Mouse (Mus musculus) intestine, embryonic 16.5 days (tissue): ENCODE results near the gene Rps2. TPM values are rescaled to one million over a fixed set of nuclear protein-coding genes. Genes with fewer than 3 reads are reported as not detected.

ENCODE experiments used
- ATAC-seq: fragments of 200-750 bp; cut with Nextera tagmentation; 2 replicates; pipeline ENCODE4 v1.8.0; 2017; ENCODE audit warnings: moderate TSS enrichment, moderate library complexity
- H3K27ac ChIP-seq: fragments of 300-500 bp; sonication (generic); 2 replicates; pipeline ENCODE4 v1.5.1; 2014; ENCODE audit warnings: mild to moderate bottlenecking, low read length
- H3K27me3 ChIP-seq: fragments of 300-500 bp; sonication (generic); replicated peaks from 2 replicates; pipeline ENCODE4 v1.6.1; 2014; ENCODE audit warnings: low read length, control low read depth, mixed read lengths; ENCODE audit not compliant: control insufficient read depth, insufficient read depth
- H3K36me3 ChIP-seq: fragments of 300-500 bp; sonication (generic); 2 replicates; pipeline ENCODE4 v1.6.1; 2014; ENCODE audit warnings: low read length, control low read depth; ENCODE audit not compliant: control insufficient read depth, insufficient read depth
- H3K4me1 ChIP-seq: fragments of 300-500 bp; sonication (generic); 2 replicates; pipeline ENCODE4 v1.6.1; 2014; ENCODE audit warnings: low read length, control low read depth, mixed read lengths; ENCODE audit not compliant: control insufficient read depth, insufficient read depth
- H3K4me2 ChIP-seq: fragments of 300-500 bp; sonication (generic); 2 replicates; pipeline ENCODE4 v1.6.1; 2014; ENCODE audit warnings: low read depth, low read length, control low read depth
- H3K4me3 ChIP-seq: fragments of 300-500 bp; sonication (generic); 2 replicates; pipeline ENCODE4 v1.5.1; 2014; ENCODE audit warnings: mild to moderate bottlenecking, low read length
- H3K9ac ChIP-seq: fragments of 300-500 bp; sonication (generic); 2 replicates; pipeline ENCODE4 v1.6.1; 2014; ENCODE audit warnings: low read depth, low read length
- H3K9me3 ChIP-seq: fragments of 300-500 bp; sonication (generic); 2 replicates; pipeline ENCODE4 v1.6.1; 2016; ENCODE audit warnings: low read length, control low read depth; ENCODE audit not compliant: control insufficient read depth
- WGBS: fragments of 180-500 bp; shearing (Covaris S2); extraction: QIAGEN DNeasy Blood & Tissue Kit; methylation state at CpG from one replicate; pipeline ENCODE4 v1.1.7; 2014; 5-methylcytosine and 5-hydroxymethylcytosine counted together
- polyA plus RNA-seq: library from polyadenylated mRNA; unstranded; fragments of >200 nt; fragmentation: Nextera tagmentation; extraction: Ambion mirVana; gene quantifications from 2 replicates; pipeline ENCODE4 v1.2.1, GENCODE M21; 2015

Rps2 gene
- polyA plus RNA-seq, 1 experiment from 2014 or later, result 1,515 TPM

DNA sequence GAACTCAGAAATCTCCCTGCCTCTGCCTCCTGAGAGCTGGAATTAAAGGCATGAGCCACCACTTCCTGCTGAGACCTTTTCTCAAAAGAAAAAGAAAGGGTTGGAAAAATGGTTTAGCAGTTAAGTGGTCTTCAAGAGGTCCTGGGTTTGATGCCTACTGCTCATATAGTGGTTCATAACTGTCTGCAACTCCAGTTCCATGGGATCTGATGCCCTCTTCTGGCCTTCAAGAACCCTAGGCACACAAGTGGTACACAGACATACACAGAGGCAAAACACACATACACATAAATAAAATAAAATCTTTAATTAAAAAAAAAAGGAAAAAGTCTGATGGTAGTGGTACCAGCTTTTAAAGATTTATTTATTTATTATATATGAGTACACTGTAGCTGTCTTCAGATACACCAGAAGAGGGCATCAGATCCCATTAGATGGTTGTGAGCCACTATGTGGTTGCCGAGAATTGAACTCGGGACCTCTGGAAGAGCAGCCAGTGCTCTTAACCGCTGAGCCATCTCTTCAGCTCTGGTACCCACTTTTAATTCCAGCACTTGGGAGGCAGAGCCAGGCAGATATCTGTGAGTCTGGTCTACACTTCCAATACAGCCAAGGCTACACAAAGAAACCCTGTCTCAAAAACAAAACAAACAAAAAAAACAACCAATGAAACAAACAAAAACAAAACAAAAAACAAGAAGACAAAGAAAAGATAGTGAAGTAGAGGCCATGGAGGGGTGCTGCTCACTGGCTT, 7.9 kb downstream of the Rps2 start:
- Histone ChIP-seq H3K27ac (no peak overlapping the region), H3K4me2 (no peak overlapping the region), H3K9ac (no peak overlapping the region), H3K4me3 (no peak overlapping the region), H3K4me1 (peaks cover 14% of the 10 kb centered on the region), H3K27me3 (no peaks in the 10 kb centered on the region), H3K36me3 (peaks cover 7% of the 10 kb centered on the region), H3K9me3 (no peaks in the 10 kb centered on the region)
- ATAC-seq, result no peak
- 71% methylated on average over 3 of the region's 3 CpGs for whole genome bisulfite sequencing

DNA sequence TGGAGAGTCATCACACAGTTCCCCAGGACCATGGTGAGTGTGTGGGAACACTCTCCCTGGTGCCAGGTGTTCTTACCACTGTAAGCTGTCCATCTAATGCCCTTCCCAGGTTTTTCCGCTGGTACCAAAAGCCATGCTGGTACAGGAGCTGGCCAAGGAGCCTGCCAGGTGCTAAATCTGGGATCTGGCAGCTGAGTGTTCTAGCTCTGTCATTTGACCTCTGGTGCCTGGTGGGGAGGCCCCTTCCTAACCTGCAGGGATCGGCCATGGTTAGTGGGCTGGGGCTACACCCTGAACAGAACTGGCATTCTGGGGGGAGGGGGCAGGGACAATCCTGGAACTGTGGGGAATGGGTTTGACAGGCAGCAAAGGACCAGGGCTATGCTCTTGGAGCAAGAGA, 9.7 kb downstream of the Rps2 start, which contains the start of gene Rpl3l:
Gene Rpl3l, plus strand, starts transcription at position 203 of the 400 bp plus-strand sequence.
- no peak within 1 kb of the TSS for H3K9ac ChIP-seq
- no peaks in the 10 kb centered on the region for H3K36me3 ChIP-seq
- peaks cover 6% of the 10 kb centered on the region for H3K4me1 ChIP-seq
- H3K9me3 ChIP-seq, result no peaks in the 10 kb centered on the region
- no peak within 1 kb of the TSS for H3K27ac ChIP-seq
- no peaks in the 10 kb centered on the region for H3K27me3 ChIP-seq
- H3K4me3 ChIP-seq, result no peak within 1 kb of the TSS
- WGBS, result 70% methylated on average over 2 of the region's 2 CpGs
- no peak for ATAC-seq
- H3K4me2 ChIP-seq, result no peak within 1 kb of the TSS

DNA sequence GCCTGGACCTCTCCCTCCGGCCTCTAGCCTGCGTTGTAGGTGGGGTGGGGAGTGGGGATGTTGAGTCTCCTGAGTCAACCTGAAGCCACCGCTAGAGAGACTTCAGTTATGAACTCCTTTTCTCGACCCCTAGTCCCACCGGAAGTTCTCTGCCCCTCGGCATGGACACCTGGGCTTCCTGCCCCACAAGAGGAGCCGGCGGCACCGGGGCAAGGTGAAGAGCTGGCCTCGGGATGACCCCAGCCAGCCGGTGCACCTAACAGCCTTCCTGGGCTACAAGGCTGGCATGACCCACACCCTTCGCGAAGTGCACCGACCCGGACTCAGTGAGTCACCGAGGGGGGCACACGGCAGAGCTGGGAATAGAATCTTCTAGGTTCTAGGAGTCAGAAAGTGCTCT, 10.3 kb downstream of the Rps2 start:
- Histone ChIP-seq H3K4me1 (peaks cover 1% of the 10 kb centered on the region; the same call in 1 of the 2 replicates), H3K4me3 (no peak overlapping the region), H3K27ac (no peak overlapping the region), H3K4me2 (no peak overlapping the region), H3K9me3 (no peaks in the 10 kb centered on the region), H3K36me3 (no peaks in the 10 kb centered on the region), H3K9ac (no peak overlapping the region), H3K27me3 (no peaks in the 10 kb centered on the region)
- 68% methylated on average over 17 of the region's 17 CpGs for WGBS
- ATAC-seq, result no peak

DNA sequence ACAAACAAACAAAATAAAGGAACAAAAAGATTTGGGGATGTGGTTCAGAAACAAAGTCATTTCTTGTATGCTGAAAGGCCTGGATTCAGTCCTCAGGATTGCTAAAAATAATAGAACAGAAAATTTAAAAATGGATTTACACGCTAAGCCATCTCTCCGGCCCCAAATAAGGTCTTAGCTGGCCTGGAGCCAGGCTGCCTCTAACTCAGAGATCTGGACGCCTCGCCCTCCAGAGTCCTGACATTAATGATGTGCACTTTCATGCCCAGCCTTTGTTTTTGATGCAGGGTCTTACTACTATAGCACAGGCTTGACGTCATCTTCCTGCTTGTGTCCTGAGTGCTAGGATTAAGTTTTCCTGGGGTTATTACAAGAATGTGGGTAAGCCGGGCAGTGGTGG, 11.2 kb downstream of the Rps2 start:
- WGBS, result 58% methylated on average over 6 of the region's 6 CpGs
- Histone ChIP-seq H3K4me1 (no peaks in the 10 kb centered on the region), H3K9me3 (no peaks in the 10 kb centered on the region), H3K36me3 (no peaks in the 10 kb centered on the region), H3K4me3 (no peak overlapping the region), H3K4me2 (no peak overlapping the region), H3K9ac (no peak overlapping the region), H3K27me3 (no peaks in the 10 kb centered on the region), H3K27ac (no peak overlapping the region)
- no peak for ATAC-seq

DNA sequence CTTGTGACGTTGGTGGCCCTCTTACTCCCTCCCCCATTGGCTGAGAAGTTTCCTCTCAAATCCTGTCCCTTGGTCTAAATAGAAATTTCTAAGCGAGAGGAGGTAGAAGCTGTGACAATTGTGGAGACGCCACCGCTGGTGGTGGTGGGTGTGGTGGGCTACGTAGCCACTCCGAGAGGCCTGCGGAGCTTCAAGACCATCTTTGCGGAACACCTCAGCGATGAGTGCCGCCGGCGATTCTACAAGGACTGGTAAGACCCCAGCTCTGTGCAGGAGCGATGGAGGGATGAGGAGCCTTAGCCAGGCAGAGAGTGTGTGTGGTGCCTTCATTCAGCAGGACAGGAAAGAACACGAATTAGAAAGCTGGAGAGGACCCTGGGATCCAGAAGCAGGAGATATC, 12.9 kb downstream of the Rps2 start:
- ATAC-seq, result no peak
- H3K4me1 ChIP-seq, result peaks cover 1% of the 10 kb centered on the region; the same call in 1 of the 2 replicates
- H3K9me3 ChIP-seq, result no peaks in the 10 kb centered on the region
- no peak overlapping the region for H3K4me2 ChIP-seq
- no peak overlapping the region for H3K4me3 ChIP-seq
- WGBS, result 82% methylated on average over 14 of the region's 14 CpGs
- H3K27me3 ChIP-seq, result no peaks in the 10 kb centered on the region
- no peaks in the 10 kb centered on the region for H3K36me3 ChIP-seq
- H3K9ac ChIP-seq, result no peak overlapping the region
- H3K27ac ChIP-seq, result no peak overlapping the region

DNA sequence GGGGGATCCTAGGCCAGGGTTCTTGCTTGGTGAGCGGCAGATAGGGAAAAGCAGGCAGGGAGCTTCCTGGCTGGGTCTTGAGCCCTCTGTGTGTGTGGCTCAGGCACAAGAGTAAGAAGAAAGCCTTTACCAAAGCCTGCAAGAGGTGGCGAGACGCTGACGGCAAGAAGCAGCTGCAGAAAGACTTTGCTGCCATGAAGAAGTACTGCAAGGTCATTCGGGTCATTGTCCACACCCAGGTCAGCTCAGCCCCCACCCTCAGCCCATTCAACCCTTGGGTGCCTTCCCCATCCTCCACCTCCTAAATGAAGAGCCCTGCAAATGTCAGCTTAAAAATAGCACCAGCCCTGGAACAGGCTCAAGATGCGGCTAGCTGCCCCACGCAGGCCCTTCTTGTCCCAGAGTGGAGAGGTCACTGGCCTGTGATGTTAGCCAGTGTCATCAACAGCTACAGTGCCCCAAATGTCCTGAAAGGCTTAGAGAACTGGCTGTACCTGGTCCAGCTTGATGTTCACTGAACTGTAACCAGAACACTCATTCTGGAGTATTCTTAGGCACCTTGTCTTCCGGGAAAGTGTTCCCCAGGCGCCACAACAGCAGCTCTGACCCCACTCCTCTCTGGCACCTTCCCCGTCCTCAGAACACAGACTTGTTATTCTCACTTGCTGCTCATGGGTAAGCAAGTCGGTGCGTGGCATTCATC, 14.5 kb downstream of the Rps2 start:
- no peak for ATAC-seq
- Histone ChIP-seq H3K4me3 (no peak overlapping the region), H3K27me3 (no peaks in the 10 kb centered on the region), H3K4me1 (peaks cover 9% of the 10 kb centered on the region), H3K27ac (no peak overlapping the region), H3K4me2 (no peak overlapping the region), H3K9me3 (no peaks in the 10 kb centered on the region), H3K9ac (0 out of 2 replicates have a peak overlapping the region, but pooled peaks have one; percentile 44), H3K36me3 (no peaks in the 10 kb centered on the region)
- WGBS, result 81% methylated on average over 12 of the region's 12 CpGs

DNA sequence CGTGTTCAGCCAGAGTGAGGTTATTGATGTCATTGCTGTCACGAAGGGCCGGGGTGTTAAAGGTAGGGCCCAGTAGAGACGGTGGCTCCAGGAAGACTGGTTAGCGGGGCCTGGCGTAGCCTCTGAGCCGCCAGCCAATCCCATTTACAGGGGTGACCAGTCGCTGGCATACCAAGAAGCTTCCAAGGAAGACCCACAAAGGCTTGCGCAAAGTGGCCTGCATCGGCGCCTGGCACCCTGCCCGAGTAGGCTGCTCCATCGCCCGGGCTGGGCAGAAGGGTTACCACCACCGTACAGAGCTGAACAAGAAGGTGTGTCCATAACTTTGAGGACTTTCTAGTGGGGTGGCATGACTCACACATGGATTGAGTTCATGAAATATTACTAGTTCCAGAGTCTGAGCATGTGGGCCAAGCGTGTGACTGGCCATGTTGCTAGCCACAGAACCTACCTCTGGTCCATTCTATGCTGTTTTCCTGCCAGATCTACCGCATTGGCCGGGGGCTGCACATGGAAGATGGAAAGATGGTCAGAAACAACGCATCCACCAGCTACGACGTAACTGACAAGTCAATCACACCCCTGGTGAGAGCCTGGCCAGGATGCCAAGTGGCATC, 15.6 kb downstream of the Rps2 start:
- no peak for ATAC-seq
- Histone ChIP-seq H3K36me3 (no peaks in the 10 kb centered on the region), H3K4me2 (no peak overlapping the region), H3K9ac (no peak overlapping the region), H3K4me3 (no peak overlapping the region), H3K4me1 (peaks cover 18% of the 10 kb centered on the region), H3K27me3 (no peaks in the 10 kb centered on the region), H3K9me3 (no peaks in the 10 kb centered on the region), H3K27ac (no peak overlapping the region)
- WGBS, result 90% methylated on average over 21 of the region's 21 CpGs

DNA sequence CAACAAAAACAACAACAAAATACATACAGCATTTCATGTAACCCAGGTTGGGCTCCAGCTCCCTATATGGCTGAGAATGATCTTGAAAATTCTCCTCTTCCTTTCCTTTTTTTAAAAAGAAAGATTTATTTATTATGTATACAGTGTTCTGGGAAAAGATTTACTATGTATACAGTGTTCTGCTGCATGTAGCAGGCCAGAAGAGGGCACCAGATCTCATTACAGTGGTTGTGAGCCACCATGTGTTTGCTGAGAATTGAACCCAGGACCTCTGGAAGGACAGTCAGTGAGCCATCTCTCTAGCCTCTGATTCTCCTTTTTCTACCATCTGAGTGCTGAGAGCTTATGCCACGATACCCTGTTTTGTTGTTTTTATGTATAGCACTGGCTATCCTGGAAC, 16.6 kb downstream of the Rps2 start:
- Histone ChIP-seq H3K9ac (no peak overlapping the region), H3K4me1 (peaks cover 18% of the 10 kb centered on the region), H3K4me2 (no peak overlapping the region), H3K27me3 (no peaks in the 10 kb centered on the region), H3K27ac (no peak overlapping the region), H3K9me3 (no peaks in the 10 kb centered on the region), H3K4me3 (no peak overlapping the region), H3K36me3 (no peaks in the 10 kb centered on the region)
- WGBS, result 83% methylated on average over 1 of the region's 1 CpGs
- ATAC-seq, result no peak

DNA sequence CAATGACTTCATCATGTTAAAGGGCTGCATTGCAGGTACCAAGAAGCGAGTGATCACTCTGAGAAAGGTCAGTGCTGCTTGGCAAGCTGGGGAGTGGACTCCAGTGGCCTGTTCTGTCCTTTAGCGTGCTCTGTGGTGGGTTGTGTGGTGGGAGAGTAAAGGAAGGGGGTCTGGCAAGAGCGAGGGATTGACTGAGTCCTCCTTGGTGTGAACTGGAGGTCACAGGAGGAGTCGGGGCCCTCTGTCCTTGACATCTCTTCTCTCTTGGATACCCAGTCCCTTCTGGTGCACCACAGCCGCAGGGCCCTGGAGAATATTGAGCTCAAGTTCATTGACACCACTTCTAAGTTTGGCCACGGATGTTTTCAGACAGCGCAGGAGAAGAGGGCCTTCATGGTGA, 17.5 kb downstream of the Rps2 start:
- WGBS, result 86% methylated on average over 7 of the region's 7 CpGs

More for the DNA sequence above, 17.5 kb downstream of the Rps2 start:
- no peak overlapping the region for H3K4me3 ChIP-seq
- no peak overlapping the region; the same call in 1 of the 2 replicates for H3K4me2 ChIP-seq
- H3K36me3 ChIP-seq, result no peaks in the 10 kb centered on the region
- H3K27me3 ChIP-seq, result no peaks in the 10 kb centered on the region
- H3K9ac ChIP-seq, result no peak overlapping the region; the same call in 1 of the 2 replicates
- H3K9me3 ChIP-seq, result no peaks in the 10 kb centered on the region
- ATAC-seq, result no peak
- H3K4me1 ChIP-seq, result peaks cover 18% of the 10 kb centered on the region
- peak overlapping the region; percentile 83; the same call in 1 of the 2 replicates for H3K27ac ChIP-seq
